Mouse (Mus musculus) cerebellum, postnatal 14 days (tissue): Measurements from ENCODE around the gene Mpc1.
"Not testable (repeated sequence)": the region's sequence is repeated elsewhere in the genome, so short reads cannot be mapped to it uniquely, and the experiment has no call there.

Experiments used
- DNase-seq, 2 experiments: peaks; one replicate each; pipeline ENCODE4 v3.0.0; 2021; ENCODE audit warnings: mixed read lengths in 2 of 2

Mpc1 gene

DNA sequence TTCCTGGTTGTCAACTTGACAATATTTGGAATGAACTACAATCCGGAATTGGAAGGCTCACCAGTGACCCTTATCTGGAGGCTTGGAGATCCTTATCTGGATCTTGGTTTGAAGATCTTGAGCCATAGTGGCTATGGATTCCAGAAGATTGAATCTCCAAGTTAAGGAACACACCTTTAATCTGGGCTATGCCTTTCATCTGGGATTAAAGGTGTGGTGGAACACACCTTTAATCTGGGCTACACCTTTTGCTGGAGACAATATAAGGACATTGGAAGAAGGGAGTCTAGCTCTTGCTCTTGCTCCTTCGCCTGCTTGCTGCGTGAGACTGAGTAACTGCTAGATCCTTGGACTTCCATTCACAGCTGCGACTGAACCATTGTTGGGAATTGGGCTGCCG lies 54.5 kb downstream of the Mpc1 start, which contains the start of gene Prr18:
TSS of gene Prr18 (plus strand) at position 301 of the 400 bp plus-strand sequence.
- not testable (repeated sequence) for DNase-seq

- peak; percentile 67 to 76 for DNase-seq
Observed at GRCm38 (mm10) chr17:8339666-8340374, 57.1 kb downstream of the Mpc1 start.

DNA sequence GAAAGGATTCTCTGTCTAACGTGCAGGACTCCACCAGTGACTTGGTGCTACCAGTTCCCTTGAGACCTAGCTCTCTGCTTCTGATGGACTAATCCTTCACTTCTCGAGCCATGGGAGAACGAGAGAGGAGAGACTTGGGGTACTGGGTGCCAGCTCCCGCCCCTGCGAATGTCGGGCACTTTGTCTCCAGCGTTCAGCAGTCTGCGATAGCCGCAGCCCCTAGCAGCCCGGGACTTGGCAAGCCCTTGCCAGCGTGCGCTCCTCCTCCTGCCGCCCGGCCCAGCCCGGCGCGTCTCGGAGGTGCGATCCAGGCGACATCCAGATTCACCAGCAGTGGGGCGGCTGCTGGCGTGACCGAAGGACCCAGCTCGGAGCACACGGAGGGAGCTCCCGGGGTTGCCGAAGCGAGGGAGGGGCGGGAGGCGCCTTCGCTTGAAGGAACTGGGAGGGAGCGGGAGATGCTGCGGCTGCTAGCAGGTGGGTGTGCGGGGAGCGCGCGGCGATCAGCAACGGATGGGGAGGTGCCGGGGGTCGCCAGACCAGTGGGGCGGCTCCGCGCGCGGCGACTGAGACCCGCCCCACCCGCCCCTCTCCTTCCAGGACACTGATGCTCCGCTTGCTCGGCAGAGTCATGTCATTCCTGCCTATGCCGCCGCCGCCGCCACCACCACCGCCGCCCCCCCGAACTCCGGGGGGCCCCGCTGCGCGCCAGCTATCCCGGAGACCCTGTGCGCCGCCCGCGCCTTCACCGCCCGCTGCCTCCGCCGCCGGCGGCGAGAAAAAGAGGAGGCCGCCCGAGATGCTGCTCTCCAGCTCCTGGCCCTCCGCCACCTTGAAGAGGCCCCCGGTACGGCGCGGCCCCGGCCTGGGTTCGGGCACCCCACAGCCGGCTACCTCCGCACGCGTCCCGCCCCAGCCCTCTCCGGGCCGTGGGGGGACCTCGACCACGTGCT lies 58.0 kb downstream of the Mpc1 start:
- peak; percentile 79 to 83 for DNase-seq

- DNase-seq = peak; percentile 45 to 48
Observed at GRCm38 (mm10) chr17:8341360-8341963, 58.8 kb downstream of the Mpc1 start.

DNA sequence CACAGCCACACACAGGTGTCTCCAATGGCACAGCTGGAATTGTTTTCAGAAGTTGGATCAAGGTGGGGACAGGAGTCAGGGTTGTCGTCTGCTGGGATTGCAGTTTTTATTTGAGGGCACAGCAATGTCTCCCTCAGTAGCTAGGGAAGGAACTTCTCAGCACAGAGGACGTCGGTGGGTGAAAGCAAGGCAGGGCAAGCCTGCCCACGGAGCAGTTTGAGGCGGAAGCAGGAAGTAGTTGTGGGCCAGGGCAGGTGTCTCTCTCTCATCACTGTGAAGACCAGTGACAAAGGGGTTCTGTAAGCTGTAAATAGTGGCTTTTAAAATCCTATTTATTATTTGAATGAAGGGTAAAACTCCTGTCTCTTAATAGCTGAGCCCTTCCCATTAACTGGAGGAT lies 60.0 kb downstream of the Mpc1 start:
- no peak for DNase-seq

DNA sequence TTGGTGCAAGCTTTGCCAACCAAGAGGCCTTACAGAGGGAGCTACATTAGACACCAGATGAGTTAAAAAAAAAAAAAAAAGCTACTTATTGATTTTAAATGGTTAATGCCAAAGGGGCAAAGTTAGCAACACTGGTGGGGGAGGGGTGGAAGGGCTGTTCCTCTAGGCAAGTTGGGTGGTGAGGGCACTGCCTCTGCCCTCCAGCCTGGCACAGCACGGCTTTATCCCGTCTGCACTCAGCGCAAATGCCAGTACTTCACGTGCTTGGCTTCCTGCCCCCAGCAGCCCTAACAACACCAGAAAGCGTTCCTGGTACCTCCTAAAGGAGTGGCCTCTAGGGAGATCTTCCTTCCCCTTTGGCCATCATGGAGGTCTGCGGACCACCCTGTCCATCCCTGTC lies 60.7 kb downstream of the Mpc1 start:
- DNase-seq = peak; percentile 56 to 70
